Mouse (Mus musculus) C2C12 (cell line): ENCODE data around the gene Smndc1.

Experiments used
- CTCF ChIP-seq: IDR thresholded peaks from one replicate; pipeline ENCODE4 v1.5.1; 2011; ENCODE audit not compliant: control insufficient read depth, insufficient read depth, insufficient read length
- MAX ChIP-seq: IDR thresholded peaks from one replicate; pipeline ENCODE4 v1.6.1; 2011; ENCODE audit warnings: mild to moderate bottlenecking, control low read depth
- MYOG ChIP-seq: IDR thresholded peaks from one replicate; pipeline ENCODE4 v1.6.1; 2011; ENCODE audit not compliant: control insufficient read depth, insufficient read length; ENCODE audit errors: extremely low read depth
- USF1 ChIP-seq: IDR thresholded peaks from one replicate; pipeline ENCODE4 v1.6.1; 2011; ENCODE audit warnings: low read depth, mild to moderate bottlenecking, control low read depth, moderate library complexity

DNA sequence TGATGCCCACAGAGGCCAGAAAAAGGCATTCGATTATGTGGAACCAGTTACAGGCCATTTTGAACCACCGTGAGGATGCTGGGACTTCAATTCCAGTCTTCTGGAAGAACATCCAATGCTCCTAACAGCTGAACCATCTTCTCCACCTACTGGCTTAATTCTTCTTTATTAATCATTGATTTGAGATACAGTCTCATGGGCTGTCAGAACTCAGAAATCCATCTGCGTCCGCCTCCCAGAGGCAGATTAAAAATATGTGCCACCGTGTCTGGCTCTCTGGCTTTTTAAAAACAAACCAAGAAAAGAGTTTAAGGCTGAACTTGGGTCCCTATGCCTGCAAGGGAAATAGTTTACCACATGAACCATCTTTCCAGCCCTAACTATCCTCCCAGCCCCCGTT lies 15.1 kb downstream of the Smndc1 start:
- TF ChIP-seq MAX (no peak), CTCF (no peak), USF1 (no peak), MYOG (no peak)
